Mouse (Mus musculus) kidney, adult 8-10 months (tissue): ENCODE measurements at regions not wholly inside any gene's neighbourhood (a gene's known extent, or its start where the extent isn't known, plus 50 kb on each side); places are given as distances from the start of the nearest gene placed in this dataset.
A peak's percentile ranks its signal among the peaks of the same experiment; 100 is the strongest.

Experiments
- DNase-seq, 2 experiments: peaks; one replicate each; pipeline ENCODE4 v3.0.0; 2022

GRCm38 (mm10) chr14:102615588-102616309 lies 366.7 kb downstream of the Kctd12 start:
- DNase-seq, result no peak

- DNase-seq, result no peak
Observed at GRCm38 (mm10) chr14:102606055-102606454, 376.4 kb downstream of the Kctd12 start.

- DNase-seq, result no peak
Observed at GRCm38 (mm10) chr14:102594850-102595249, 387.6 kb downstream of the Kctd12 start.

GRCm38 (mm10) chr14:102553781-102554180 lies 428.7 kb downstream of the Kctd12 start:
- DNase-seq, result no peak

GRCm38 (mm10) chr14:102552598-102552997 lies 429.8 kb downstream of the Kctd12 start:
- DNase-seq, result no peak

GRCm38 (mm10) chr14:102524894-102525577 lies 457.4 kb downstream of the Kctd12 start:
- no peak for DNase-seq

GRCm38 (mm10) chr14:102516765-102517164 lies 465.7 kb downstream of the Kctd12 start:
- DNase-seq, result no peak

- DNase-seq, result peak; percentile 3 to 15
Observed at GRCm38 (mm10) chr14:102514527-102514926, 467.9 kb downstream of the Kctd12 start.

- no peak for DNase-seq
Observed at GRCm38 (mm10) chr14:102512651-102513050, 469.8 kb downstream of the Kctd12 start.

GRCm38 (mm10) chr14:102511691-102512383 lies 470.6 kb downstream of the Kctd12 start:
- no peak for DNase-seq

- DNase-seq, result peak; percentile 52 to 75
Observed at GRCm38 (mm10) chr14:102510387-102510786, 472.1 kb downstream of the Kctd12 start.

- no peak for DNase-seq
Observed at GRCm38 (mm10) chr14:102505696-102506321, 476.6 kb downstream of the Kctd12 start.

GRCm38 (mm10) chr14:102497179-102497578 lies 485.3 kb downstream of the Kctd12 start:
- DNase-seq, result peak; percentile 28 to 50

- no peak for DNase-seq
Observed at GRCm38 (mm10) chr14:102492376-102492775, 490.1 kb downstream of the Kctd12 start.

GRCm38 (mm10) chr14:102491205-102491604 lies 491.2 kb downstream of the Kctd12 start:
- peak; percentile 39 to 47 for DNase-seq

GRCm38 (mm10) chr14:102477162-102477561 lies 505.3 kb downstream of the Kctd12 start:
- DNase-seq, result no peak

- no peak for DNase-seq
Observed at GRCm38 (mm10) chr14:102469326-102469725, 513.1 kb downstream of the Kctd12 start.

GRCm38 (mm10) chr14:102461001-102461400 lies 521.4 kb downstream of the Kctd12 start:
- no peak for DNase-seq

GRCm38 (mm10) chr14:102439738-102440137 lies 542.7 kb downstream of the Kctd12 start:
- DNase-seq, result no peak

GRCm38 (mm10) chr14:102403397-102404115 lies 578.9 kb downstream of the Kctd12 start:
- no peak for DNase-seq

- no peak for DNase-seq
Observed at GRCm38 (mm10) chr14:102402061-102402689, 580.3 kb downstream of the Kctd12 start.
